Mouse (Mus musculus): ENCODE results near the gene Eml2. TPM values are rescaled to one million over a fixed set of nuclear protein-coding genes. Genes with fewer than 3 reads are reported as not detected.

Eml2 gene
- polyA plus RNA-seq (2015; fragmentation: Nextera tagmentation; extraction: Ambion mirVana): 23.5 and 26.2 TPM in 2 replicates

DNA sequence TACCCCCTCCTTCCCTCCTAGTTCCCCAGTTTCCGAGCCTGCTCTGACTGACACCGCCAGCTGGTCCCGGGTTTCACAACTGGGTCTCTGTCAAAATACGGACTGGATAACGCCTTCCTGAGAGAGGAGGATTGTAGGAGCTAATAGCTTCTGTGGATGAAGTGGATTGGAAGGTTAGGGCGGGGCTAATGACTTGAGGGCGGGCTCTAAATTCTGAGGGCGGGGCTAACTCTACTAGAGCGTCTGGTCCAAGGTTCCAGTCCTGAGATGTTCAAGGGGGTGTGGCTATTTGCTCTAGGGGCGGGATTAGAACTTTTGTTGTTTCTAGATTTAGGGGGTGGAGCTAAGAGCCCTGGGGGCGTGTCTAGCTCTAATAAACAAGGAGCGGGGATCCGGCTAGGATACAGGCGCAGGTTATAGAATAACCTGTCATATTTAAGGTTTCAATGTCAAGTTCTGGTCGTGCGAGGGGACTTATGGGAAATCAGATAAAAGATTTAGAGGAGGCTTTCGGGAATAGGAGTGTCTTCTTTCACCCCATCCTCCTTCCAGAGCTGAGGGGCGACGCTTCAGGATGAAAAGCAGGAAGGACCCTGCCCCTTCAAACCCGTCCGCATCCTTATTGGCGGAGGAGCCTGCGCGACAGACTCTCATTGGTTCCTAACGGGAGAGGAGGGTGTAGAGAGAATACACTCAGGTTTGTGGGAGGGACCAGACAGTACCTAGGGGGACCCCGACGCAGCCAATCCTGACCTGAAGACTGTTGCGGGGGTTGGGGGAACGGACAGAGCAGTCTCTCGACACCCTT, at the start of gene Eml2:
Gene Eml2, plus strand, starts transcription at position 714 of the 808 bp plus-strand sequence.
- H3K27me3 ChIP-seq (ENCODE audit: control insufficient read depth, insufficient read depth, low read length): peaks cover 40% of the 10 kb centered on the region
- no peak within 1 kb of the TSS for H3K27ac ChIP-seq (ENCODE audit: low read length)
- peaks cover 27% of the 10 kb centered on the region for H3K4me1 ChIP-seq (ENCODE audit: control insufficient read depth, insufficient read depth, low read length)
- ATAC-seq (replicated peaks; ENCODE audit: extremely low read depth, insufficient read depth, low FRiP score): no peak
- H3K4me2 ChIP-seq (ENCODE audit: low read depth, low read length): no peak within 1 kb of the TSS
- H3K36me3 ChIP-seq (ENCODE audit: control insufficient read depth, insufficient read depth): no peaks in the 10 kb centered on the region
- WGBS: 4% methylated on average over 30 of the region's 30 CpGs
- H3K9me3 ChIP-seq (replicated peaks; ENCODE audit: control insufficient read depth, low read length): peaks cover 5% of the 10 kb centered on the region; the same call in 1 of the 2 replicates
- no peak within 1 kb of the TSS for H3K9ac ChIP-seq (ENCODE audit: low read length)
- H3K4me3 ChIP-seq (ENCODE audit: low read length): no peak within 1 kb of the TSS; the same call in 1 of the 2 replicates

DNA sequence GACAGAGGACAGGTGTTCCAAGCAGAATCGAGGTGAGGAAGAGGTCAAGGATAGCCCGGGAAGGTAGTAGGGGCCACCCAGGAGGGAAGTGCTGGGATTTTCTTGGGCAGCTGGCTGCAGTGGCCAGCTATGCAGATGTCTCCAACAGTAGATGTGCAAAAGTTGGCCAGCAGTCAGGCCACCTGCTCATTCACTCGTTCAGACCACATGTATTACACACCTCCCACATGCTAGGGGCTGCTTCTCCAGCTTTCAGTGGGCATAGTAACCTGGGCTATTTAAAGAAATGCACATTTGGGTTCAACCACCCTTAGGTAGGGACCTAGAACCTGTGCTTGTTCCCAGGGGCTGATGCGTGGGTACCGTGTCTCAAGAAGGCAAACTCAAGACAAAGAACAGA, 48.5 kb upstream of the Eml2 start:
- Histone ChIP-seq H3K4me1 (ENCODE audit: control insufficient read depth, insufficient read depth, low read length) (peaks cover 9% of the 10 kb centered on the region), H3K4me3 (ENCODE audit: low read length) (no peak overlapping the region), H3K9ac (ENCODE audit: low read length) (no peak overlapping the region), H3K27ac (ENCODE audit: low read length) (no peak overlapping the region), H3K9me3 (replicated peaks; ENCODE audit: control insufficient read depth, low read length) (no peaks in the 10 kb centered on the region), H3K36me3 (ENCODE audit: control insufficient read depth, insufficient read depth) (no peaks in the 10 kb centered on the region), H3K27me3 (ENCODE audit: control insufficient read depth, insufficient read depth, low read length) (no peaks in the 10 kb centered on the region), H3K4me2 (ENCODE audit: low read depth, low read length) (no peak overlapping the region)
- ATAC-seq (replicated peaks; ENCODE audit: extremely low read depth, insufficient read depth, low FRiP score): no peak
- WGBS: 85% methylated on average over 5 of the region's 5 CpGs

GRCm38 (mm10) chr7:19129396-19129795, 46.8 kb upstream of the Eml2 start:
- H3K36me3 ChIP-seq (ENCODE audit: control insufficient read depth, insufficient read depth): no peaks in the 10 kb centered on the region; the same call in 1 of the 2 replicates
- H3K27ac ChIP-seq (ENCODE audit: low read length): no peak overlapping the region
- no peaks in the 10 kb centered on the region for H3K9me3 ChIP-seq (replicated peaks; ENCODE audit: control insufficient read depth, low read length)
- no peak overlapping the region for H3K9ac ChIP-seq (ENCODE audit: low read length)
- 88% methylated on average over 5 of the region's 5 CpGs for WGBS
- H3K4me1 ChIP-seq (ENCODE audit: control insufficient read depth, insufficient read depth, low read length): peaks cover 9% of the 10 kb centered on the region
- no peak for ATAC-seq (replicated peaks; ENCODE audit: extremely low read depth, insufficient read depth, low FRiP score)
- H3K4me3 ChIP-seq (ENCODE audit: low read length): no peak overlapping the region
- no peaks in the 10 kb centered on the region for H3K27me3 ChIP-seq (ENCODE audit: control insufficient read depth, insufficient read depth, low read length)
- H3K4me2 ChIP-seq (ENCODE audit: low read depth, low read length): no peak overlapping the region

GRCm38 (mm10) chr7:19130657-19131056, 45.6 kb upstream of the Eml2 start:
- Histone ChIP-seq H3K27ac (ENCODE audit: low read length) (peak overlapping the region; percentile 91), H3K27me3 (ENCODE audit: control insufficient read depth, insufficient read depth, low read length) (no peaks in the 10 kb centered on the region), H3K9ac (ENCODE audit: low read length) (peak overlapping the region; percentile 70), H3K4me3 (ENCODE audit: low read length) (peak overlapping the region; percentile 63), H3K4me2 (ENCODE audit: low read depth, low read length) (peak overlapping the region; percentile 79), H3K9me3 (replicated peaks; ENCODE audit: control insufficient read depth, low read length) (no peaks in the 10 kb centered on the region), H3K4me1 (ENCODE audit: control insufficient read depth, insufficient read depth, low read length) (peaks cover 9% of the 10 kb centered on the region), H3K36me3 (ENCODE audit: control insufficient read depth, insufficient read depth) (peaks cover 7% of the 10 kb centered on the region)
- ATAC-seq (replicated peaks; ENCODE audit: extremely low read depth, insufficient read depth, low FRiP score): no peak
- 26% methylated on average over 4 of the region's 4 CpGs for WGBS

- Histone ChIP-seq H3K27ac (ENCODE audit: low read length) (peak overlapping the region; percentile 91), H3K9ac (ENCODE audit: low read length) (peak overlapping the region; percentile 70), H3K9me3 (replicated peaks; ENCODE audit: control insufficient read depth, low read length) (no peaks in the 10 kb centered on the region), H3K27me3 (ENCODE audit: control insufficient read depth, insufficient read depth, low read length) (no peaks in the 10 kb centered on the region), H3K4me1 (ENCODE audit: control insufficient read depth, insufficient read depth, low read length) (peaks cover 9% of the 10 kb centered on the region), H3K4me2 (ENCODE audit: low read depth, low read length) (peak overlapping the region; percentile 79), H3K4me3 (ENCODE audit: low read length) (peak overlapping the region; percentile 63), H3K36me3 (ENCODE audit: control insufficient read depth, insufficient read depth) (peaks cover 15% of the 10 kb centered on the region)
- WGBS: under 1% methylated on average over 39 of the region's 39 CpGs
- peak; percentile 100 for ATAC-seq (replicated peaks; ENCODE audit: extremely low read depth, insufficient read depth, low FRiP score)
Observed at GRCm38 (mm10) chr7:19131324-19131848, 44.8 kb upstream of the Eml2 start.

DNA sequence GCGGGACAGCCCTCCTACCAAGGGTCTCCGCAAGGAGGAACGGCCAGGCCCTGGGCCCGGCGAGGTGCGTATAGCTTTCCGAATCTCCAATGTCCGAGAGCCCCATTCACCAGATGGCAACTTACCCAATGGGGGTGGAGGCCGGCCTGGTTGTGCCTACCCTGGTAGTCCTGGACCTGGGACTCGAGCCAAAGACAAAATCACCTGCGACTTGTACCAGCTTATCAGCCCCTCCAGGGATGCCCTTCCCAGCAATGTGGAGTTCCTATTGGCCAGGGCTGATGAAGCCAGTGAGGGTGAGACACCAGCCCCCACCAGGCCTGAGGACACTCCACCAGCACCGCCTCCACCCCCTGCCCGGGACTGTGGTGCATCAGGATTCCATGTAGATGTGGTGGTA, 40.1 kb upstream of the Eml2 start:
- Histone ChIP-seq H3K36me3 (ENCODE audit: control insufficient read depth, insufficient read depth) (peaks cover 46% of the 10 kb centered on the region), H3K27me3 (ENCODE audit: control insufficient read depth, insufficient read depth, low read length) (no peaks in the 10 kb centered on the region), H3K4me3 (ENCODE audit: low read length) (no peak overlapping the region), H3K9ac (ENCODE audit: low read length) (no peak overlapping the region), H3K27ac (ENCODE audit: low read length) (no peak overlapping the region), H3K9me3 (replicated peaks; ENCODE audit: control insufficient read depth, low read length) (no peaks in the 10 kb centered on the region), H3K4me2 (ENCODE audit: low read depth, low read length) (no peak overlapping the region), H3K4me1 (ENCODE audit: control insufficient read depth, insufficient read depth, low read length) (peaks cover 4% of the 10 kb centered on the region; the same call in 1 of the 2 replicates)
- WGBS: 87% methylated on average over 13 of the region's 13 CpGs
- ATAC-seq (replicated peaks; ENCODE audit: extremely low read depth, insufficient read depth, low FRiP score): no peak

GRCm38 (mm10) chr7:19136673-19137334, 39.4 kb upstream of the Eml2 start:
- no peak overlapping the region for H3K4me2 ChIP-seq (ENCODE audit: low read depth, low read length)
- H3K27ac ChIP-seq (ENCODE audit: low read length): no peak overlapping the region
- ATAC-seq (replicated peaks; ENCODE audit: extremely low read depth, insufficient read depth, low FRiP score): no peak
- no peak overlapping the region for H3K9ac ChIP-seq (ENCODE audit: low read length)
- H3K4me3 ChIP-seq (ENCODE audit: low read length): no peak overlapping the region
- H3K27me3 ChIP-seq (ENCODE audit: control insufficient read depth, insufficient read depth, low read length): no peaks in the 10 kb centered on the region
- 88% methylated on average over 38 of the region's 38 CpGs for WGBS
- H3K9me3 ChIP-seq (replicated peaks; ENCODE audit: control insufficient read depth, low read length): no peaks in the 10 kb centered on the region
- peaks cover 47% of the 10 kb centered on the region for H3K36me3 ChIP-seq (ENCODE audit: control insufficient read depth, insufficient read depth)
- H3K4me1 ChIP-seq (ENCODE audit: control insufficient read depth, insufficient read depth, low read length): peaks cover 4% of the 10 kb centered on the region; the same call in 1 of the 2 replicates

- H3K4me2 ChIP-seq (ENCODE audit: low read depth, low read length): no peak overlapping the region
- H3K4me3 ChIP-seq (ENCODE audit: low read length): no peak overlapping the region
- no peak overlapping the region for H3K9ac ChIP-seq (ENCODE audit: low read length)
- ATAC-seq (replicated peaks; ENCODE audit: extremely low read depth, insufficient read depth, low FRiP score): no peak
- H3K36me3 ChIP-seq (ENCODE audit: control insufficient read depth, insufficient read depth): peaks cover 47% of the 10 kb centered on the region
- no peaks in the 10 kb centered on the region for H3K4me1 ChIP-seq (ENCODE audit: control insufficient read depth, insufficient read depth, low read length)
- H3K27ac ChIP-seq (ENCODE audit: low read length): no peak overlapping the region
- 42% methylated on average over 5 of the region's 5 CpGs for WGBS
- no peaks in the 10 kb centered on the region for H3K9me3 ChIP-seq (replicated peaks; ENCODE audit: control insufficient read depth, low read length)
- H3K27me3 ChIP-seq (ENCODE audit: control insufficient read depth, insufficient read depth, low read length): no peaks in the 10 kb centered on the region
Observed at GRCm38 (mm10) chr7:19137380-19137779, 38.8 kb upstream of the Eml2 start.

DNA sequence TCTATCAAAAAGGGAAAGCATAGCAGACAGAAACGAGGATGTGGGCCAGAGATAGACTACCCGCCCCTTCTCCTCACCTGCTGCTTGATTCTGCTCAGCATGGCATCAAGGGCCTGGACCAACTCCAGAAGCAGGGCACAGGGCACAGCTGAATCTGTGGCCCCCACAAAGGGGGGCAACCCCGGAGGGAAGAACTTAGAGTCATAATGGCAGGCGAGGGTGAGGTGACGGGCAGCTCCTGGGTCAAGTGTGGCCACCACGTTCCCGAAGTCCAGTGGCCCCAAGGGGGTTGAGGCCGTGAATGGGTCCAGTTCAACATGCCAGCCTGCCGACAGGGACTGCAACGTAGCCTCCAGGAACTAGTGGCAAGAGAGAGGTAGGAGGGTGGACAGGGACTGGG, 29.4 kb upstream of the Eml2 start:
- H3K4me2 ChIP-seq (ENCODE audit: low read depth, low read length): no peak overlapping the region
- no peaks in the 10 kb centered on the region for H3K27me3 ChIP-seq (ENCODE audit: control insufficient read depth, insufficient read depth, low read length)
- H3K9ac ChIP-seq (ENCODE audit: low read length): no peak overlapping the region
- 87% methylated on average over 10 of the region's 10 CpGs for WGBS
- no peak overlapping the region for H3K4me3 ChIP-seq (ENCODE audit: low read length)
- H3K4me1 ChIP-seq (ENCODE audit: control insufficient read depth, insufficient read depth, low read length): peaks cover 13% of the 10 kb centered on the region
- H3K9me3 ChIP-seq (replicated peaks; ENCODE audit: control insufficient read depth, low read length): no peaks in the 10 kb centered on the region
- H3K27ac ChIP-seq (ENCODE audit: low read length): no peak overlapping the region
- no peaks in the 10 kb centered on the region for H3K36me3 ChIP-seq (ENCODE audit: control insufficient read depth, insufficient read depth)
- no peak for ATAC-seq (replicated peaks; ENCODE audit: extremely low read depth, insufficient read depth, low FRiP score)

Data from heart, embryonic 16.5 days (tissue).